Mouse (Mus musculus): ENCODE measurements around the gene 4930539E08Rik. TPM values are rescaled to one million over a fixed set of nuclear protein-coding genes. Genes with fewer than 3 reads are reported as not detected.

The 4930539E08Rik gene
- polyA plus RNA-seq, 1 experiment from 2014 or later, result 0.02 TPM

- H3K4me2 ChIP-seq (replicated peaks; ENCODE audit: low read depth, low read length), result no peak overlapping the region
- WGBS, result 18% methylated on average over 18 of the region's 19 CpGs
- ATAC-seq, result no peak
- no peaks in the 10 kb centered on the region; the same call in 1 of the 2 replicates for H3K4me1 ChIP-seq (ENCODE audit: insufficient read depth, low read depth, low read length)
- no peak overlapping the region for H3K4me3 ChIP-seq (ENCODE audit: low read depth, low read length)
- TF ChIP-seq CTCF (IDR thresholded peaks at IDR 0.05) (peak; percentile 61), EP300 (IDR thresholded peaks at IDR 0.05) (no peak)
- no peak overlapping the region for H3K9ac ChIP-seq (replicated peaks; ENCODE audit: low read depth)
- no peaks in the 10 kb centered on the region for H3K36me3 ChIP-seq (ENCODE audit: insufficient read depth, low read length)
- no peaks in the 10 kb centered on the region for H3K9me3 ChIP-seq (ENCODE audit: low read length)
- DNase-seq (ENCODE audit: low spot score), result peak; percentile 48
- no peaks in the 10 kb centered on the region for H3K27me3 ChIP-seq (replicated peaks; ENCODE audit: insufficient read depth, low read length)
- no peak overlapping the region for H3K27ac ChIP-seq (ENCODE audit: low read length)
Observed at GRCm38 (mm10) chr17:28876821-28877220, 38.3 kb downstream of the 4930539E08Rik start.

DNA sequence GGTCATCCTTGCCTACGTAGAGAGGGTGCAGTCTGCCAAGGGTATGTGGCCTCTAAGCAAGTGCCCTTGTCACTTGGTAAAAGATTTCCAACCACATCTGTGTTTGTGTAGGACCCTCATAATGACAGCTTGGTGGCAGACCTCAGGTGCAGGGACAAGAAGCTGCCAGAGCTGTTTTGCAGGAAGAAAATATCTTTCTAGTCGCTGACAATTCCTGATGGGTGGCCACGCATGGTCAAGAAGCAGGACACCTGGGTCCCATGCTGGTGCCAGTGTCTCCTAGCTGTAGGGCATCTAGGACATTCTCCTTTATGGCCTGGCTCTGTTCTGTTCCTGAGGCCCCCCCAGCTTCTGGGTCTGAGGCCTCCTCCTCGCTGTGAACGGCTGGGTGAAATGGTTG is 38.8 kb downstream of the 4930539E08Rik start:
- WGBS, result 79% methylated on average over 5 of the region's 5 CpGs
- Histone ChIP-seq H3K9ac (replicated peaks; ENCODE audit: low read depth) (no peak overlapping the region), H3K4me1 (ENCODE audit: insufficient read depth, low read depth, low read length) (no peaks in the 10 kb centered on the region; the same call in 1 of the 2 replicates), H3K9me3 (ENCODE audit: low read length) (no peaks in the 10 kb centered on the region), H3K4me2 (replicated peaks; ENCODE audit: low read depth, low read length) (no peak overlapping the region), H3K36me3 (ENCODE audit: insufficient read depth, low read length) (no peaks in the 10 kb centered on the region), H3K27me3 (replicated peaks; ENCODE audit: insufficient read depth, low read length) (no peaks in the 10 kb centered on the region), H3K27ac (ENCODE audit: low read length) (no peak overlapping the region), H3K4me3 (ENCODE audit: low read depth, low read length) (no peak overlapping the region)
- ATAC-seq (no peak), DNase-seq (ENCODE audit: low spot score) (no peak)
- TF ChIP-seq EP300 (IDR thresholded peaks at IDR 0.05), result no peak
- TF ChIP-seq CTCF (IDR thresholded peaks at IDR 0.05), result no peak

DNA sequence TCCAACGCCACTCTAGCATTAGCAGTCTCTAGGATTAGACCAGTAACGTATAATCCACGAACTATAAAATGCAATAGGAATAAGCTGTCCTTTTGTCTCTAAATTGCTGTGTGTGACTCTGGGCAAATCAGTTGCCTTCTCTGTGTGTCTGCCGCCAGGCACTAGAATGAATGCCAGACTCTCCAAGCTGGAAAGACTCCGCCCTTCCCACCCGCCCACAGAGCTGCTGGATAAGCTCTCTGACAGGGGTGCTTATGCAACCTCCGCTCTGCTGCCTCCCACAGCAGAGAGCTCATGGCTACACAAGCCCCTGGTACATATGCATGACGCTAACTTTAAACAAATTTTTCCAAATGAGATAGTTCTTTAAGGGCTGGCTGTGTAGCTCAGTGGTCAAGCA is 39.8 kb downstream of the 4930539E08Rik start:
- peak; percentile 92 for DNase-seq (ENCODE audit: low spot score)
- H3K4me2 ChIP-seq (replicated peaks; ENCODE audit: low read depth, low read length), result no peak overlapping the region

DNA sequence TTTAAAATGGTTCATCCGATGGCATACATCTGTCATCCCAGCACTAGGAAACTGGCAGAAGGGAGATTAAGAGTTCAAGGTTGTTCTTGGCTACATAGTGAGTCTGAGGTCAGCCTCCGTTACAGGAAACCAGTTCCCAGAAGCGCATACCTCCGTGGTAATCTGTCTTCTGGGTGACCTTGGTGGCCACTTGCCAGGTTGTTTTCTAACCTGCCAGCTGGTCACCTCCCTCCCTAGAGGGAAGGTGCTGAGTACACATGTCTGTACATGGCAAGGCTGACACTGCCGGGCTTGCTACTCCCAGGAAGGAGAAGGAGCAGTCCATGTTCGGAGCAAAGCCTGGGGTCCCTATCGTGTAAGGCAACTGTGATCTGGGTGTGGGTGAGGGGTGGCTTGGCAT is 40.3 kb downstream of the 4930539E08Rik start:
- Histone ChIP-seq H3K9me3 (ENCODE audit: low read length) (no peaks in the 10 kb centered on the region), H3K4me1 (ENCODE audit: insufficient read depth, low read depth, low read length) (no peaks in the 10 kb centered on the region; the same call in 1 of the 2 replicates), H3K36me3 (ENCODE audit: insufficient read depth, low read length) (no peaks in the 10 kb centered on the region), H3K27ac (ENCODE audit: low read length) (no peak overlapping the region), H3K4me2 (replicated peaks; ENCODE audit: low read depth, low read length) (no peak overlapping the region), H3K27me3 (replicated peaks; ENCODE audit: insufficient read depth, low read length) (no peaks in the 10 kb centered on the region), H3K9ac (replicated peaks; ENCODE audit: low read depth) (no peak overlapping the region), H3K4me3 (ENCODE audit: low read depth, low read length) (no peak overlapping the region)
- peak; percentile 18; the same call in 1 of the 2 replicates for ATAC-seq
- no peak for TF ChIP-seq CTCF (IDR thresholded peaks at IDR 0.05)
- no peak for TF ChIP-seq EP300 (IDR thresholded peaks at IDR 0.05)
- peak; percentile 25 for DNase-seq (ENCODE audit: low spot score)
- 38% methylated on average over 7 of the region's 7 CpGs for WGBS

More for the DNA sequence above, 39.8 kb downstream of the 4930539E08Rik start:
- 37% methylated on average over 8 of the region's 8 CpGs for WGBS
- Histone ChIP-seq H3K4me3 (ENCODE audit: low read depth, low read length) (no peak overlapping the region), H3K4me1 (ENCODE audit: insufficient read depth, low read depth, low read length) (no peaks in the 10 kb centered on the region; the same call in 1 of the 2 replicates), H3K36me3 (ENCODE audit: insufficient read depth, low read length) (no peaks in the 10 kb centered on the region), H3K27me3 (replicated peaks; ENCODE audit: insufficient read depth, low read length) (no peaks in the 10 kb centered on the region), H3K9me3 (ENCODE audit: low read length) (no peaks in the 10 kb centered on the region), H3K27ac (ENCODE audit: low read length) (no peak overlapping the region), H3K9ac (replicated peaks; ENCODE audit: low read depth) (no peak overlapping the region)
- TF ChIP-seq CTCF (IDR thresholded peaks at IDR 0.05) (no peak), EP300 (IDR thresholded peaks at IDR 0.05) (no peak)
- ATAC-seq, result peak; percentile 90

- Histone ChIP-seq H3K27ac (ENCODE audit: low read length) (no peak overlapping the region), H3K4me3 (ENCODE audit: low read depth, low read length) (no peak overlapping the region), H3K4me2 (replicated peaks; ENCODE audit: low read depth, low read length) (no peak overlapping the region), H3K27me3 (replicated peaks; ENCODE audit: insufficient read depth, low read length) (no peaks in the 10 kb centered on the region), H3K9ac (replicated peaks; ENCODE audit: low read depth) (no peak overlapping the region), H3K36me3 (ENCODE audit: insufficient read depth, low read length) (no peaks in the 10 kb centered on the region), H3K4me1 (ENCODE audit: insufficient read depth, low read depth, low read length) (no peaks in the 10 kb centered on the region; the same call in 1 of the 2 replicates), H3K9me3 (ENCODE audit: low read length) (no peaks in the 10 kb centered on the region)
- WGBS, result 72% methylated on average over 4 of the region's 4 CpGs
- DNase-seq (ENCODE audit: low spot score) (no peak), ATAC-seq (no peak)
- TF ChIP-seq EP300 (IDR thresholded peaks at IDR 0.05), result no peak
- TF ChIP-seq CTCF (IDR thresholded peaks at IDR 0.05), result no peak
Observed at GRCm38 (mm10) chr17:28874216-28874615, 40.9 kb downstream of the 4930539E08Rik start.

- TF ChIP-seq EP300 (IDR thresholded peaks at IDR 0.05), result no peak
- TF ChIP-seq CTCF (IDR thresholded peaks at IDR 0.05), result no peak
- ATAC-seq (no peak), DNase-seq (ENCODE audit: low spot score) (no peak)
- Histone ChIP-seq H3K36me3 (ENCODE audit: insufficient read depth, low read length) (no peaks in the 10 kb centered on the region), H3K4me1 (ENCODE audit: insufficient read depth, low read depth, low read length) (no peaks in the 10 kb centered on the region; the same call in 1 of the 2 replicates), H3K4me2 (replicated peaks; ENCODE audit: low read depth, low read length) (no peak overlapping the region), H3K27me3 (replicated peaks; ENCODE audit: insufficient read depth, low read length) (no peaks in the 10 kb centered on the region), H3K9ac (replicated peaks; ENCODE audit: low read depth) (no peak overlapping the region), H3K4me3 (ENCODE audit: low read depth, low read length) (no peak overlapping the region), H3K27ac (ENCODE audit: low read length) (no peak overlapping the region), H3K9me3 (ENCODE audit: low read length) (no peaks in the 10 kb centered on the region)
- WGBS, result 73% methylated on average over 7 of the region's 7 CpGs
Observed at GRCm38 (mm10) chr17:28872322-28872721, 42.8 kb downstream of the 4930539E08Rik start.

GRCm38 (mm10) chr17:28871831-28872230 is 43.3 kb downstream of the 4930539E08Rik start:
- WGBS, result 50% methylated on average over 11 of the region's 11 CpGs
- TF ChIP-seq EP300 (IDR thresholded peaks at IDR 0.05) (no peak), CTCF (IDR thresholded peaks at IDR 0.05) (no peak)

More at GRCm38 (mm10) chr17:28871831-28872230, 43.3 kb downstream of the 4930539E08Rik start:
- DNase-seq (ENCODE audit: low spot score), result no peak
- Histone ChIP-seq H3K4me3 (ENCODE audit: low read depth, low read length) (no peak overlapping the region), H3K9me3 (ENCODE audit: low read length) (no peaks in the 10 kb centered on the region), H3K4me1 (ENCODE audit: insufficient read depth, low read depth, low read length) (no peaks in the 10 kb centered on the region; the same call in 1 of the 2 replicates), H3K27me3 (replicated peaks; ENCODE audit: insufficient read depth, low read length) (no peaks in the 10 kb centered on the region), H3K9ac (replicated peaks; ENCODE audit: low read depth) (no peak overlapping the region), H3K27ac (ENCODE audit: low read length) (no peak overlapping the region), H3K36me3 (ENCODE audit: insufficient read depth, low read length) (no peaks in the 10 kb centered on the region), H3K4me2 (replicated peaks; ENCODE audit: low read depth, low read length) (no peak overlapping the region)
- ATAC-seq, result no peak
